Mouse (Mus musculus): ENCODE data around the gene Gngt2. TPM values are rescaled to one million over a fixed set of nuclear protein-coding genes. Genes with fewer than 3 reads are reported as not detected.

Gngt2 gene
- polyA plus RNA-seq, 1 experiment, result 2.7 TPM

- H3K79me3 ChIP-seq (ENCODE audit: low read depth), result no peaks in the 10 kb centered on the region
- H3K27me3 ChIP-seq (ENCODE audit: control insufficient read depth, insufficient read depth, insufficient read length), result no peaks in the 10 kb centered on the region
- H3K4me3 ChIP-seq (ENCODE audit: insufficient read depth, poor library complexity, severe bottlenecking), result no peak overlapping the region
- H3K36me3 ChIP-seq (ENCODE audit: control insufficient read depth, insufficient read depth), result no peaks in the 10 kb centered on the region
- TF ChIP-seq MAX (IDR thresholded peaks at IDR 0.05) (no peak), CEBPB (IDR thresholded peaks at IDR 0.05; ENCODE audit: low read depth) (no peak), CTCF (IDR thresholded peaks at IDR 0.05; ENCODE audit: control insufficient read depth, insufficient read depth, insufficient read length) (no peak), USF1 (IDR thresholded peaks at IDR 0.05; ENCODE audit: low read depth) (no peak), FOSL1 (IDR thresholded peaks at IDR 0.05; ENCODE audit: insufficient read depth, low read length, poor library complexity, severe bottlenecking) (no peak), MYOD1 (IDR thresholded peaks at IDR 0.05; ENCODE audit: control insufficient read depth, insufficient read length, low read depth) (no peak), MYOG (IDR thresholded peaks at IDR 0.05; ENCODE audit: control insufficient read depth, extremely low read depth, insufficient read length) (no peak)
- no peak overlapping the region for H3ac ChIP-seq (ENCODE audit: control insufficient read depth, insufficient read length, low read depth)
- H3K79me2 ChIP-seq (ENCODE audit: control insufficient read depth, insufficient read depth), result no peaks in the 10 kb centered on the region
Measured at GRCm38 (mm10) chr11:95828181-95828964, 8.6 kb upstream of the Gngt2 start.

GRCm38 (mm10) chr11:95829526-95830050, 7.4 kb upstream of the Gngt2 start:
- Histone ChIP-seq H3ac (ENCODE audit: control insufficient read depth, insufficient read length, low read depth) (no peak overlapping the region), H3K36me3 (ENCODE audit: control insufficient read depth, insufficient read depth) (no peaks in the 10 kb centered on the region), H3K79me3 (ENCODE audit: low read depth) (no peaks in the 10 kb centered on the region), H3K27me3 (ENCODE audit: control insufficient read depth, insufficient read depth, insufficient read length) (no peaks in the 10 kb centered on the region), H3K79me2 (ENCODE audit: control insufficient read depth, insufficient read depth) (no peaks in the 10 kb centered on the region), H3K4me3 (ENCODE audit: insufficient read depth, poor library complexity, severe bottlenecking) (no peak overlapping the region)
- no peak for TF ChIP-seq USF1 (IDR thresholded peaks at IDR 0.05; ENCODE audit: low read depth)
- no peak for TF ChIP-seq FOSL1 (IDR thresholded peaks at IDR 0.05; ENCODE audit: insufficient read depth, low read length, poor library complexity, severe bottlenecking)
- TF ChIP-seq CEBPB (IDR thresholded peaks at IDR 0.05; ENCODE audit: low read depth), result no peak
- no peak for TF ChIP-seq MYOD1 (IDR thresholded peaks at IDR 0.05; ENCODE audit: control insufficient read depth, insufficient read length, low read depth)
- TF ChIP-seq CTCF (IDR thresholded peaks at IDR 0.05; ENCODE audit: control insufficient read depth, insufficient read depth, insufficient read length), result no peak
- TF ChIP-seq MYOG (IDR thresholded peaks at IDR 0.05; ENCODE audit: control insufficient read depth, extremely low read depth, insufficient read length), result no peak
- TF ChIP-seq MAX (IDR thresholded peaks at IDR 0.05), result no peak

- Histone ChIP-seq H3K79me2 (ENCODE audit: control insufficient read depth, insufficient read depth) (no peaks in the 10 kb centered on the region), H3K79me3 (ENCODE audit: low read depth) (no peaks in the 10 kb centered on the region), H3K27me3 (ENCODE audit: control insufficient read depth, insufficient read depth, insufficient read length) (no peaks in the 10 kb centered on the region), H3K36me3 (ENCODE audit: control insufficient read depth, insufficient read depth) (no peaks in the 10 kb centered on the region), H3ac (ENCODE audit: control insufficient read depth, insufficient read length, low read depth) (no peak overlapping the region), H3K4me3 (ENCODE audit: insufficient read depth, poor library complexity, severe bottlenecking) (no peak overlapping the region)
- no peak for TF ChIP-seq FOSL1 (IDR thresholded peaks at IDR 0.05; ENCODE audit: insufficient read depth, low read length, poor library complexity, severe bottlenecking)
- TF ChIP-seq CTCF (IDR thresholded peaks at IDR 0.05; ENCODE audit: control insufficient read depth, insufficient read depth, insufficient read length), result no peak
- TF ChIP-seq CEBPB (IDR thresholded peaks at IDR 0.05; ENCODE audit: low read depth), result no peak
- TF ChIP-seq MYOD1 (IDR thresholded peaks at IDR 0.05; ENCODE audit: control insufficient read depth, insufficient read length, low read depth), result no peak
- TF ChIP-seq USF1 (IDR thresholded peaks at IDR 0.05; ENCODE audit: low read depth), result no peak
- TF ChIP-seq MYOG (IDR thresholded peaks at IDR 0.05; ENCODE audit: control insufficient read depth, extremely low read depth, insufficient read length), result no peak
- no peak for TF ChIP-seq MAX (IDR thresholded peaks at IDR 0.05)
Measured at GRCm38 (mm10) chr11:95830411-95831275, 6.4 kb upstream of the Gngt2 start.

- Histone ChIP-seq H3K4me3 (ENCODE audit: insufficient read depth, poor library complexity, severe bottlenecking) (no peak overlapping the region), H3K79me2 (ENCODE audit: control insufficient read depth, insufficient read depth) (no peaks in the 10 kb centered on the region), H3K36me3 (ENCODE audit: control insufficient read depth, insufficient read depth) (no peaks in the 10 kb centered on the region), H3K79me3 (ENCODE audit: low read depth) (no peaks in the 10 kb centered on the region), H3ac (ENCODE audit: control insufficient read depth, insufficient read length, low read depth) (no peak overlapping the region), H3K27me3 (ENCODE audit: control insufficient read depth, insufficient read depth, insufficient read length) (no peaks in the 10 kb centered on the region)
- TF ChIP-seq CEBPB (IDR thresholded peaks at IDR 0.05; ENCODE audit: low read depth), result no peak
Measured at GRCm38 (mm10) chr11:95831276-95831619, 5.8 kb upstream of the Gngt2 start.

- H3K27me3 ChIP-seq (ENCODE audit: control insufficient read depth, insufficient read depth, insufficient read length), result no peaks in the 10 kb centered on the region
- H3K79me3 ChIP-seq (ENCODE audit: low read depth), result no peaks in the 10 kb centered on the region
- no peaks in the 10 kb centered on the region for H3K36me3 ChIP-seq (ENCODE audit: control insufficient read depth, insufficient read depth)
- no peak overlapping the region for H3K4me3 ChIP-seq (ENCODE audit: insufficient read depth, poor library complexity, severe bottlenecking)
- H3ac ChIP-seq (ENCODE audit: control insufficient read depth, insufficient read length, low read depth), result no peak overlapping the region
- H3K79me2 ChIP-seq (ENCODE audit: control insufficient read depth, insufficient read depth), result no peaks in the 10 kb centered on the region
- TF ChIP-seq MYOD1 (IDR thresholded peaks at IDR 0.05; ENCODE audit: control insufficient read depth, insufficient read length, low read depth) (no peak), CTCF (IDR thresholded peaks at IDR 0.05; ENCODE audit: control insufficient read depth, insufficient read depth, insufficient read length) (no peak), MAX (IDR thresholded peaks at IDR 0.05) (no peak), CEBPB (IDR thresholded peaks at IDR 0.05; ENCODE audit: low read depth) (no peak), FOSL1 (IDR thresholded peaks at IDR 0.05; ENCODE audit: insufficient read depth, low read length, poor library complexity, severe bottlenecking) (no peak), MYOG (IDR thresholded peaks at IDR 0.05; ENCODE audit: control insufficient read depth, extremely low read depth, insufficient read length) (no peak), USF1 (IDR thresholded peaks at IDR 0.05; ENCODE audit: low read depth) (no peak)
Measured at GRCm38 (mm10) chr11:95831641-95832040, 5.4 kb upstream of the Gngt2 start.

Data from C2C12 (cell line).